Mouse (Mus musculus): Measurements from ENCODE around the gene Dnmt1.

DNA sequence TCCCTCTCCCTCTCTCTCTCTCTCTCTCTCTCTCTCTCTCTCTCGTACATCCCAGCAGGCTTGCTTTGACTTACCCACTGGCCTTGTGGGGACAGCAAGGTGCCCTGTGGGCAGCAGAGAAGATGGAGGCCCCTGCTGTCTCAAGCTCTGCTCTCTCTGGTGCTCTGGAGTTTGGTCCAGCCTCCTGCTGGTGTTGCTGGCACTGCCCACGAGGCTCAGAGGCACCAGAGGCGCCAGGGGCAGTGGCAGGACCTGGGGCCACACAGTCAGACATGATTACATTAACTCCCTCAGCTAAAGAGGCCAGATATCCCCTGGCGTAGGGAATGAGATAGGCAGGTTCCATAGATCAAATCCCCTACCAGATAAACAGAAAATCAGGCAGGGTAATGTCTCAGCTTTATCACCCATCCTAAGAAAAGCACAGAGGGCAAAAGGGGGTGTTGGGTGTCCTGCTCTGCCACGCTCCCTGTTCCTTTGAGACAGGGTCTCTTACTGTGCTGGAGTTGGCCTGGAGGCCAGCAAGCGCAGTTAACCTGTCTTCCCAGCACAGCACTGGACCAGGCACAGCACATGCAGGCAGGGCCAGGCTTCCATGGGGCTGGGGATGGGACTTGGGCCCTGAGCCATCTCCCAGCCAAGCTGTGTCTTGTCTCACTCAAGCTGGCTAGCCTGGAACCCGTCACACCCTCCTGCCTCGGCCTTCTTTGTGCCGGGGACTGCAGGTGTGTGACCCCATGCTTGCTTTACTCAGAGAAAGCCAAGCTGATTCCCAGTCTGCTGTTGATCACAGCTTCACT is 83.2 kb downstream of the Dnmt1 start:
- no peak for TF ChIP-seq EP300 (IDR thresholded peaks at IDR 0.05; ENCODE audit: low read depth)
- TF ChIP-seq CTCF (IDR thresholded peaks at IDR 0.05; ENCODE audit: low read depth), result no peak
